Mouse (Mus musculus): ENCODE measurements around the gene Blmh.

Blmh gene

GRCm38 (mm10) chr11:77000741-77001140 lies 76.1 kb downstream of the Blmh start:
- no peak for DNase-seq

DNA sequence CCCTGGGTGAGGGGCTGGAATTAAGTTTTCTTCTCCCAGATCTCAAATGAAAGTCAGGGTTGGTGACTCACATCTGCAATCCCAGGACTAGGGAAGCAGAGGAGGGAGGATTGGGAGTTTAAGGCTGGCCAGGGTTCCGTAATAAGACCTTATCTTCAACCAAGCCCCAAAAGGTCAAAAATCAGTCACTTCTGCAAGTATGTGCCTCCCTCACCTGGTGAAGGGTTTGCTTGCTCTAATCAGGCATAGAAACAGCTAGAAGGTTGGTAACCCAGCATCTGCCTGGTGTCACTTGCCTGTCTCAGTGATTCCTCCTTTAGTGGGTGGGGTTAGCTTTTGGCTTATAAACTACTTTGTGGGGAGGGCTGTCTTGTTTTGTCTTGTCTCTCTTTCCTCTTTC lies 77.8 kb downstream of the Blmh start:
- DNase-seq = no peak

GRCm38 (mm10) chr11:77005881-77006280 lies 81.3 kb downstream of the Blmh start:
- no peak for DNase-seq

DNA sequence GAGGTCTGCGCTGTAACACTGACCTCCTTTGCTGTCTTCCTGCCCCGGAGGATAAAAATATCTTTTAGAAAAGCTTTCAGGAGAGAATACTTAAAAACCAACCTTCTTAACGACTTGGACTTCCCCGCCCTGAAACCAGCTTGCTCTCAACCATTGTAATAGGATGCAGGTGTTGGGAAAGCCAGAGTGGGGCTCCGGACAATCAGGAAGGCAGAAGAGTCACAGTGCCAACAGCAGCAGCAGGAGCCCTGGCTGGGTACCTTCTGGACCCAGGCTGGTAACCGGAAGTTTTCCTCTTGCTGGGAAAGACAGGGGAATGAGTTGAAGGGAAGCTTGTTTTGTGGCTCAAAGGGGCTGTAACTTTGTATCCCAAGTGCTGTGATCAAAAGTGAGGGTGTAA lies 82.0 kb downstream of the Blmh start:
- DNase-seq = no peak

DNA sequence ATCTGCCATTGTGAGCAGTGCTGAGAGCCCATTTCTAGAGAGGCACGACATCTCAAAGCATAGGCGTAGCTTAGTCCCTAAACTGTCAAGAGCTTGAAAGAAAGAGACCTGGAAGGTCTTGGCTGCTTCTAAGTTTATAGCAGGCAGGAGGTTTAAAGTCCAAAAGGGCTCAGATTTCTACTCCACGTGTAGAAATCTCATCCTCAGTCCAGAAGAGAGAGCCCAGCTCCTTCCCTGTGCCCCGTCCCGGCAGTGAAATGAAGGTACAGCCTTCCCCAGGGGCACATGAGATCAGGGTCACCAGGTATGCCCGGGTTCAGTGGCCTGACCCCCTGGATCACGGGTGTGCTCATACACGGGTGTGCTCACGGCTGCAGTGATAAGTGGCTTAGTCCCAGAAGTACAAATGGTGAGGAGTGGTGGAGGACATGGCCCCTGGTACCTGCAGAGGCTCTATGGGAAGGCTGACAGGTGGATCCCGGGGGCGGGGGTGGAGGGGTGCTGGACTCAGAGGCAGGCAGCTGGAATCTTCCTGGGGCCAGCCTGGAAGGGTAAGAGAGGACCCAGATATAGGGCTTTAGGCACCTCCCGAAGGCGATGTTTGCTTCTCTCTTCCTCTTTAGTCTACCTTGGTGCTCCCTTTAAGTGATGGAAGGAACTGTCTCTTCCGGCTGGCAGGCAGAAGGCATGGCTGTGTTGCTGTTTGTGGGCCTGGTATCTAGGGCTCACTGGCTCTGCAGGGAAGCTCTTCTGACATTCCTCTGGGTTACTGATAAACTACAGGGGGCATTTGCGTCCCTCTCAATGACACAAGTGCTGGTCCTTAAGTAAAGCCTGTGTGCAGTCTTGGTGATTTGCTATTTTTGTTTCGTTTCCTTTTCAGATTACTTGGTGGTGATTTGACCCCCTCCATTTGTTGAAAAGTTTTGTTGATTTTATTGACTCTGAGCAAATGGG lies 84.7 kb downstream of the Blmh start:
- DNase-seq = no peak

- no peak for DNase-seq
Measured at GRCm38 (mm10) chr11:77010762-77011475, 86.3 kb downstream of the Blmh start.

GRCm38 (mm10) chr11:77018046-77018445 lies 93.4 kb downstream of the Blmh start:
- DNase-seq = no peak

GRCm38 (mm10) chr11:77019539-77019938 lies 94.9 kb downstream of the Blmh start:
- DNase-seq = no peak

DNA sequence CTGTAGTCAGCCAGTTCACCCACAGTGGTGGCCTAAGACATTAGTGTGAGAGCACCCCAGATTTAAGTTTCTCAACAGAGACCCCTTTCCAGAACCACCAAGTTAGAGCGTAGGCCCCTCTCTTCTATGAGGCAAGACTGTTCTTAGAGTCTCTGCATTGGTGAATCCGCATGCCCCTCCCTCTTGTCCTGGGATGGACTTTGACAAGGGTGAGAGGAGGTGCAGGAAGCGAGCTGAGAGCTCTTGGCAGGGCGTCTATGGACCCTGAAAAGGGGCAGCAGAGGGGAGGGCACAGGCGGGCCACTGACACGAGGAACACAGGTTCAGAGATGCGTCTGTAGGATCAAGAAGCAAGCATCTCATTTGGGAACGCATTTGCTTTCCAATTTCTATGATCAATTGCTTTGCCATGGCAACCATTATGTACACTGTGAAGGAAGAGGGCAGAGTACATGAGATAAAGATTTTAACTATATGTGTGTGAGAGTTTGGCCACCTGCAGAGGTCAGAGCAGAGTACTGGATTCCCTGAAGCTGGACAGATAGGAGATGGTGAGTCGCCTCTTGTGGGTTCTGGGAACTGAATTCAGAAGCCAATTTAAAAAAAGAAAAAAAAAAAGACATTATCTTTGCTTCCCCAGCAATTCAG lies 97.3 kb downstream of the Blmh start:
- DNase-seq = no peak

DNA sequence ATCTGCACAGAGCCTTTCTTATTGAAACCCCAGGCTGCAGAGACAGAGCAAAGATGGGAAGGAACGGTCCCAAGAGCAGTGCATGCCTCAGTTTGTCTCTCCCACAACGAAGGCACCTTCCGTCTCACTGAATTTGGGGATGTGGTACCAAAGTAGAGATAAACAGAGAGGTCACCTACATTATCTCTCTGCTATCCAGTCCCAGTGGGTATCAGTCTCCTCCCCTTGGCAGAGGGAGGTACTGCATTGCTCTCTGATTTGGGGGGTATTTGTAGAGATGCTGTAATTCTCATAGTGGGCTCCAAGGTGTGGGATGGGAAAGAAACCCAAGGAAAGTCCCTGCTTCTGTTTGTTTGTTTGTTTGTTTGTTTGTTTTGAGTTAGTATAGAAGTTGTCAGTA lies 102.0 kb downstream of the Blmh start:
- DNase-seq = no peak

DNA sequence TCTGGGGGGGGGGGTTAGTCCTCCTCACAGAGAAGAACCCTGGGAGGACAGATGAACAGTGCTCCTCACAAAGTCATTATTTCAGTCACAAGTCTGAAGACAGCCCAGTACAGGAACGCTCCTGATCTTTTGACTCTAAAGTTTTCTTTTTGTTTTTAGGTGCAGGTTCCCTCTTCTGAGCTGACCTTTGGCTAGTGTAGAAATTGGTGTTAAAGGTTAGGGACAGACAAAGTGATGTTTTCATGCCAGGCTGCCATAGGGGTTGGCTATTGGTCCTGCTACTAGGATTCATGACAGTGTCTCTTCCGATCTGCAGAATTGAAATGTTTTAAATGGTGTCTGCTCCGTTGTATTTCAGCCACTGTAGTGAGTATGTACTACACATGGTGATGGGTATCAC lies 103.5 kb downstream of the Blmh start:
- DNase-seq = no peak

DNA sequence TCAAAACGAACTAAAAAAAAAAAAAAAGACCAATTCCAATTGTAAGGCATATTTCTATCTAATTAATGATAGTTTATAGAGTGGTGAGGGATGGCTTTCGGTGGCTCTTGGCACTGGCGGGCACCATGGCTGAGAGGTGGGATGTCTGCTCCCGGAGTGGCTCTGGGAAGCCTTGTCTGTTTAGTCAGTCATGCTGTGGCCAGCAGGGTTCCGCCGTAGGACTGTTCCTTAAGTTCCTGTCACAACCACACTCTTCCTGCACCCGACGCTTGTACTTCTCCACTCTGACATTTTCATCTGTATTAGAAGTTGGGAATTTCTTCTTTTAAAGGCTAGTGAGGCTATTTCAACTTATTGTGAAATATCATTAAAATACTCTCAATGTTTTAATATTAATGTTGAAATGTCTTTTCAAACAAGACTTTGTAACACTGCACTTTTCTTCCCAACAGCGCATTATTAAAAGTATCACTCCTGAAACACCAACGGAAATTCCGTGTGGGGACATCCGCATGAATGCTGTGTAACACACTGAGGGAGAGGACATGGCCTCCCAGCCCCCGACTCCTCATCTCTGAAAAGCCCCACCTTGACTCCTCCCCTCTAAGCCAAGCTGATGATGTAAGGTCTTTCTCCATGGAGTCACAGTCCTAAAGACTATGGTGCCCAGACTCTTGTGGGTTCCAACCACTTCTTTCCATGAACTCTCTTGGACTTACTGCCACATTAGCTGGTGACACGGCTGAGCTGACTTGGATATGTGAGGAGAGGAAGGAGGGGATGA lies 106.7 kb downstream of the Blmh start:
- no peak for DNase-seq

Data from liver (tissue).